Mouse (Mus musculus) bone marrow, adult 2 months (tissue): ENCODE measurements at regions not wholly inside any gene's neighbourhood (a gene's known extent, or its start where the extent isn't known, plus 50 kb on each side); places are given as distances from the start of the nearest gene placed in this dataset.

Experiments
- CTCF ChIP-seq: fragments of 200-500 bp; IDR thresholded peaks from 2 replicates; pipeline ENCODE4 v1.5.1; 2011; ENCODE audit warnings: low read length, control low read depth; ENCODE audit not compliant: control insufficient read depth, insufficient read depth
- POLR2A ChIP-seq: fragments of 200-500 bp; IDR thresholded peaks from 2 replicates; pipeline ENCODE4 v1.6.1; 2011; ENCODE audit warnings: low read depth, mild to moderate bottlenecking, control low read depth, low read length, borderline replicate concordance; ENCODE audit not compliant: control insufficient read depth

DNA sequence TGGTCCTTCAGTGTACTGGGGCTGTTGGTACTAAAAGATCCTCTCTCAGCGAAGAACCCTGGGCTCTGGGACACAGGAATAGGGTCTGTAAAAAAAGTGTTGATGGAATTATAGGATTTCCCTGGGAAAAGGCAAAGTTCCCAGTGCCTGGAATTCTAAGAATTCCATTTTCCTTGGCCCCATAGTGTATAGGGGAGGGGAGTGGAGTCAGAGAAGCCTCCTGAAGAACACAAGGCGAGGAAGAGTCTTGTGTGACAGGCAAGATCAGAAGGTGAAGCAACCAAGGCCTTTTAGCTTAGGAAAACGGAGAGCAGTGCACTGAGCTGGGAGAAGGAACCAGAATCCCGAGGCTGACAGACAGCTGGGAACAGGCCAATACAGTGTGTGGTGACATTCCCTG lies 212.1 kb downstream of the Cdca7 start:
- TF ChIP-seq CTCF (no peak), POLR2A (no peak)
